Mouse (Mus musculus) lung, postnatal 0 days (tissue): ENCODE data around the gene Havcr1. TPM values are rescaled to one million over a fixed set of nuclear protein-coding genes. Genes with fewer than 3 reads are reported as not detected.

Experiments
- ATAC-seq: fragments of 200-750 bp; cut with Nextera tagmentation; 2 replicates; pipeline ENCODE4 v1.8.0; 2017; ENCODE audit warnings: moderate library complexity
- DNase-seq: peaks from one replicate; pipeline ENCODE4 v3.0.0-alpha.2; 2016; ENCODE audit warnings: low spot score
- H3K27ac ChIP-seq: fragments of 300-500 bp; sonication (generic); 2 replicates; pipeline ENCODE4 v1.5.1; 2014; ENCODE audit warnings: antibody characterized with exemption, mild to moderate bottlenecking, low read length, mixed read lengths
- H3K27me3 ChIP-seq: fragments of 300-500 bp; sonication (generic); replicated peaks from 2 replicates; pipeline ENCODE4 v1.6.1; 2014; ENCODE audit warnings: low read length, mixed read lengths; ENCODE audit not compliant: insufficient read depth
- H3K36me3 ChIP-seq: fragments of 300-500 bp; sonication (generic); 2 replicates; pipeline ENCODE4 v1.6.1; 2014; ENCODE audit warnings: low read length, mixed read lengths; ENCODE audit not compliant: insufficient read depth
- H3K4me1 ChIP-seq: fragments of 300-500 bp; sonication (generic); 2 replicates; pipeline ENCODE4 v1.6.1; 2014; ENCODE audit warnings: antibody characterized with exemption, low read depth, low read length, mixed read lengths; ENCODE audit not compliant: insufficient read depth
- H3K4me2 ChIP-seq: fragments of 300-500 bp; sonication (generic); replicated peaks from 2 replicates; pipeline ENCODE4 v1.6.1; 2014; ENCODE audit warnings: low read depth, mild to moderate bottlenecking, low read length, moderate library complexity, mixed read lengths
- H3K4me3 ChIP-seq: fragments of 300-500 bp; sonication (generic); 2 replicates; pipeline ENCODE4 v1.5.1; 2014; ENCODE audit warnings: low read depth, low read length
- H3K9ac ChIP-seq: fragments of 300-500 bp; sonication (generic); replicated peaks from 2 replicates; pipeline ENCODE4 v1.6.1; 2014; ENCODE audit warnings: low read depth, mild to moderate bottlenecking
- H3K9me3 ChIP-seq: fragments of 300-500 bp; sonication (generic); 2 replicates; pipeline ENCODE4 v1.6.1; 2016; ENCODE audit warnings: low read length, mixed read lengths
- CTCF ChIP-seq: IDR thresholded peaks from 2 replicates; pipeline ENCODE4 v1.5.1; 2016; ENCODE audit warnings: antibody characterized with exemption, mild to moderate bottlenecking
- EP300 ChIP-seq: IDR thresholded peaks from 2 replicates; pipeline ENCODE4 v1.6.1; 2016; ENCODE audit warnings: antibody characterized with exemption, mild to moderate bottlenecking, control low read depth
- WGBS: fragments of 180-500 bp; shearing (Covaris S2); extraction: QIAGEN DNeasy Blood & Tissue Kit; methylation state at CpG from one replicate; pipeline ENCODE4 v1.1.7; 2014; 5-methylcytosine and 5-hydroxymethylcytosine counted together
- polyA plus RNA-seq: library from polyadenylated mRNA; unstranded; fragments of >200 nt; fragmentation: Nextera tagmentation; extraction: Ambion mirVana; gene quantifications from 2 replicates; pipeline ENCODE4 v1.2.1, GENCODE M21; 2015

The Havcr1 gene
- polyA plus RNA-seq, 1 experiment from 2014 or later = 0.33 TPM

GRCm38 (mm10) chr11:46706664-46707356 is 28.1 kb upstream of the Havcr1 start, which contains the start of gene Timd2:
Timd2 (minus strand) TSS chr11:46707061.
- no peak within 1 kb of the TSS for H3K4me3 ChIP-seq
- H3K4me2 ChIP-seq = no peak within 1 kb of the TSS
- H3K9me3 ChIP-seq = no peaks in the 10 kb centered on the region
- no peaks in the 10 kb centered on the region for H3K36me3 ChIP-seq
- 69% methylated on average over 6 of the region's 6 CpGs for WGBS
- H3K4me1 ChIP-seq = no peaks in the 10 kb centered on the region
- DNase-seq (no peak), ATAC-seq (no peak)
- no peak within 1 kb of the TSS for H3K27ac ChIP-seq
- H3K27me3 ChIP-seq = no peaks in the 10 kb centered on the region
- no peak within 1 kb of the TSS for H3K9ac ChIP-seq
- TF ChIP-seq CTCF (no peak), EP300 (no peak)

- DNase-seq = no peak
- Histone ChIP-seq H3K9ac (no peak overlapping the region), H3K4me3 (no peak overlapping the region), H3K4me1 (no peaks in the 10 kb centered on the region), H3K4me2 (no peak overlapping the region), H3K36me3 (no peaks in the 10 kb centered on the region), H3K9me3 (no peaks in the 10 kb centered on the region), H3K27me3 (no peaks in the 10 kb centered on the region), H3K27ac (no peak overlapping the region)
- no peak for TF ChIP-seq EP300
- no peak for TF ChIP-seq CTCF
- 81% methylated on average over 11 of the region's 11 CpGs for WGBS
- no peak for ATAC-seq
Measured at GRCm38 (mm10) chr11:46731541-46732070, 3.3 kb upstream of the Havcr1 start.

- no peak overlapping the region for H3K9ac ChIP-seq
- H3K4me3 ChIP-seq = no peak overlapping the region
- DNase-seq (peak; percentile 40), ATAC-seq (no peak)
- no peaks in the 10 kb centered on the region for H3K27me3 ChIP-seq
- TF ChIP-seq EP300 = no peak
- peak; percentile 60 for TF ChIP-seq CTCF
- H3K9me3 ChIP-seq = no peaks in the 10 kb centered on the region
- no peaks in the 10 kb centered on the region for H3K4me1 ChIP-seq
- no peak overlapping the region for H3K4me2 ChIP-seq
- no peak overlapping the region for H3K27ac ChIP-seq
- H3K36me3 ChIP-seq = no peaks in the 10 kb centered on the region
- 52% methylated on average over 6 of the region's 6 CpGs for WGBS
Measured at GRCm38 (mm10) chr11:46733242-46733789, 1.6 kb upstream of the Havcr1 start.

- Histone ChIP-seq H3K4me2 (no peak overlapping the region), H3K9me3 (no peaks in the 10 kb centered on the region), H3K36me3 (no peaks in the 10 kb centered on the region), H3K4me1 (no peaks in the 10 kb centered on the region), H3K27me3 (no peaks in the 10 kb centered on the region), H3K4me3 (no peak overlapping the region), H3K9ac (no peak overlapping the region), H3K27ac (no peak overlapping the region)
- no peak for TF ChIP-seq CTCF
- no peak for TF ChIP-seq EP300
- DNase-seq (no peak), ATAC-seq (no peak)
- WGBS = 35% methylated on average over 1 of the region's 1 CpGs
Measured at GRCm38 (mm10) chr11:46734617-46735016, 263 bp upstream of the Havcr1 start.

GRCm38 (mm10) chr11:46739501-46739900 is 4.6 kb downstream of the Havcr1 start:
- Histone ChIP-seq H3K27ac (no peak overlapping the region), H3K4me2 (no peak overlapping the region), H3K27me3 (no peaks in the 10 kb centered on the region), H3K9me3 (no peaks in the 10 kb centered on the region), H3K36me3 (no peaks in the 10 kb centered on the region), H3K9ac (no peak overlapping the region), H3K4me3 (no peak overlapping the region), H3K4me1 (no peaks in the 10 kb centered on the region)
- DNase-seq (no peak), ATAC-seq (no peak)
- TF ChIP-seq CTCF (no peak), EP300 (no peak)
- WGBS = 45% methylated on average over 4 of the region's 4 CpGs

GRCm38 (mm10) chr11:46740886-46741285 is 6.0 kb downstream of the Havcr1 start:
- Histone ChIP-seq H3K9ac (no peak overlapping the region), H3K4me2 (no peak overlapping the region), H3K27ac (no peak overlapping the region), H3K4me1 (no peaks in the 10 kb centered on the region), H3K4me3 (no peak overlapping the region), H3K9me3 (no peaks in the 10 kb centered on the region), H3K27me3 (no peaks in the 10 kb centered on the region), H3K36me3 (no peaks in the 10 kb centered on the region)
- 82% methylated on average over 4 of the region's 4 CpGs for WGBS
- DNase-seq (no peak), ATAC-seq (no peak)
- TF ChIP-seq EP300 (no peak), CTCF (no peak)
